1 mouse cellular context compared by ENCODE assay signal in genomic region chr11:116432127-116432526, GRCm38 (mm10).
TF ChIP-seq lines count a peak whose summit lies in the region.

No protein-coding gene starts in this region.

TF ChIP-seq in CH12.LX, 34 proteins besides CTCF, POLR2A, EP300 and RAD21:
- no peak for TF ChIP-seq E2F4 (IDR thresholded peaks at IDR 0.05; ENCODE audit: insufficient replicate concordance, low read depth, low read length)
- no peak for TF ChIP-seq USF1 (IDR thresholded peaks at IDR 0.05; ENCODE audit: low read depth, low read length)
- no peak for TF ChIP-seq ZMIZ1 (IDR thresholded peaks at IDR 0.05; ENCODE audit: low read depth, low read length)
- TF ChIP-seq USF2 (conservative IDR thresholded peaks at IDR 0.05; ENCODE audit: low read depth, low read length), result no peak
- TF ChIP-seq MXI1 (IDR thresholded peaks at IDR 0.05; ENCODE audit: low read depth, low read length), result no peak
- no peak for TF ChIP-seq NELFE (IDR thresholded peaks at IDR 0.05; ENCODE audit: low read depth, low read length)
- TF ChIP-seq PAX5 (IDR thresholded peaks at IDR 0.05; ENCODE audit: low read length), result no peak
- TF ChIP-seq KAT2A (IDR thresholded peaks at IDR 0.05; ENCODE audit: insufficient replicate concordance, low read length), result no peak
- TF ChIP-seq BHLHE40 (IDR thresholded peaks at IDR 0.05; ENCODE audit: low read depth, low read length), result no peak
- no peak for TF ChIP-seq CHD2 (IDR thresholded peaks at IDR 0.05; ENCODE audit: low read length)
- TF ChIP-seq MYC (IDR thresholded peaks at IDR 0.05; ENCODE audit: low read depth, low read length), result no peak
- TF ChIP-seq SMC3 (IDR thresholded peaks at IDR 0.05; ENCODE audit: low read depth, low read length), result no peak
- peak; percentile 59; the same call in 1 of the 2 replicates for TF ChIP-seq SIN3A (IDR thresholded peaks at IDR 0.05; ENCODE audit: low read length)
- 0 out of 2 replicates have a peak, but pooled peaks have one; percentile 12 for TF ChIP-seq MAZ (IDR thresholded peaks at IDR 0.05; ENCODE audit: low read depth, low read length)
- no peak for TF ChIP-seq MAX (IDR thresholded peaks at IDR 0.05; ENCODE audit: low read length)
- no peak for TF ChIP-seq TBP (conservative IDR thresholded peaks at IDR 0.05; ENCODE audit: low read depth, low read length)
- no peak for TF ChIP-seq ELF1 (IDR thresholded peaks at IDR 0.05; ENCODE audit: low read depth, low read length)
